Mouse (Mus musculus): Measurements from ENCODE around the gene Eomes. TPM values are rescaled to one million over a fixed set of nuclear protein-coding genes. Genes with fewer than 3 reads are reported as not detected.

Eomes gene
- 0.08 and 0.10 TPM in 2 replicates for polyA plus RNA-seq (2015; fragmentation: Nextera tagmentation; extraction: Ambion mirVana)

DNA sequence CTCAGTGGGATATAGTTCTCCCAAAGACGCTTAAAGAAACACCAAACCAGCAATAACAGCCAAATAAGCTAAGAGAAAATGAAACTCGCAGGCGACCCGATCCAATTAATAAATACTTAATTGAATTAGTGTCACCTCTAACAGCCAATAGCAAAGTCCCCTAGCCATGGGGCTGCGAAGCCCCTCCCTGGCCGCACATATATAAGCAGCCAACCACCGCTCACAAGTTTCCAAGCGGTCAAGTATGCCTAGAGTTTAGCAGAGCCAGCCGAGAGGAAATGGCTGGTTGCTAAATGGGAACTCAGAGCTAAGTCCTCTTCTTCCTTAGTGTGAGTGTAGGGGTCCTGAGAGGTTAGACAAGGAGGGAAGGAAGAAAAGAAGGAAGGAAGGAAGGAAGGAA lies at the start of gene Eomes:
Gene Eomes (plus strand): TSS at position 252 of the 400 bp plus-strand sequence.
- no peak for ATAC-seq (ENCODE audit: insufficient read depth, low FRiP score, low read depth)
- under 1% methylated on average over 9 of the region's 9 CpGs for WGBS
- H3K27ac ChIP-seq: no peak within 1 kb of the TSS
- H3K9me3 ChIP-seq: no peaks in the 10 kb centered on the region
- peak within 1 kb of the TSS; percentile 43 for H3K4me3 ChIP-seq (replicated peaks)
- H3K4me2 ChIP-seq: peak within 1 kb of the TSS; percentile 77
- H3K27me3 ChIP-seq (replicated peaks): peaks cover 79% of the 10 kb centered on the region
- 0 out of 2 replicates have a peak within 1 kb of the TSS, but pooled peaks have one; percentile 10 for H3K9ac ChIP-seq
- no peaks in the 10 kb centered on the region for H3K36me3 ChIP-seq
- H3K4me1 ChIP-seq: peaks cover 26% of the 10 kb centered on the region

DNA sequence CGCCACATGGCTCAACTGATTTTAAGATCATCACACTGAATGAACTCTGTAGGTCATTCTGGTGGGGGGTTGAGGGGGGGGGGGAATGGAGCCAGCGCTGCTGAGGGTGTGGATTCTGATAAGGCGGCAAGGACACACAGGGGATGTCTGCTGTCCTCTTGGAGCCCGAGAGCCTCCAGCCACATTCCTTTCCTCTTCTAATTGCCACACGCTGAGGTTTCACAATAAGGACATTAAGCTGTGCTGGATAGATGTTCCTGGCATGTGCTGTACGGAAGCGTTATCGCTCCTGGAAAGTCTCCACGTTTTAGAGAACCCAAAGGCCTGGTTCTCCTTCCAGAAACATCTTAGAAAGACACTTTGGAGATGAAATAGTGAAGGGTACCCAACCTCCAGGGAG lies 33.2 kb upstream of the Eomes start:
- no peaks in the 10 kb centered on the region for H3K27me3 ChIP-seq (replicated peaks)
- no peaks in the 10 kb centered on the region for H3K4me1 ChIP-seq
- 49% methylated on average over 9 of the region's 9 CpGs for WGBS
- no peak overlapping the region for H3K27ac ChIP-seq
- H3K36me3 ChIP-seq: no peaks in the 10 kb centered on the region
- no peak overlapping the region for H3K9ac ChIP-seq
- H3K4me2 ChIP-seq: no peak overlapping the region
- no peak for ATAC-seq (ENCODE audit: insufficient read depth, low FRiP score, low read depth)
- H3K9me3 ChIP-seq: no peaks in the 10 kb centered on the region
- H3K4me3 ChIP-seq (replicated peaks): no peak overlapping the region

- H3K9ac ChIP-seq: no peak overlapping the region
- ATAC-seq (ENCODE audit: insufficient read depth, low FRiP score, low read depth): no peak
- H3K27me3 ChIP-seq (replicated peaks): no peaks in the 10 kb centered on the region
- H3K4me2 ChIP-seq: no peak overlapping the region
- no peaks in the 10 kb centered on the region for H3K9me3 ChIP-seq
- WGBS: 78% methylated on average over 8 of the region's 8 CpGs
- H3K36me3 ChIP-seq: no peaks in the 10 kb centered on the region
- no peaks in the 10 kb centered on the region for H3K4me1 ChIP-seq
- no peak overlapping the region for H3K4me3 ChIP-seq (replicated peaks)
- no peak overlapping the region for H3K27ac ChIP-seq
Observed at GRCm38 (mm10) chr9:118449336-118449735, 28.7 kb upstream of the Eomes start.

DNA sequence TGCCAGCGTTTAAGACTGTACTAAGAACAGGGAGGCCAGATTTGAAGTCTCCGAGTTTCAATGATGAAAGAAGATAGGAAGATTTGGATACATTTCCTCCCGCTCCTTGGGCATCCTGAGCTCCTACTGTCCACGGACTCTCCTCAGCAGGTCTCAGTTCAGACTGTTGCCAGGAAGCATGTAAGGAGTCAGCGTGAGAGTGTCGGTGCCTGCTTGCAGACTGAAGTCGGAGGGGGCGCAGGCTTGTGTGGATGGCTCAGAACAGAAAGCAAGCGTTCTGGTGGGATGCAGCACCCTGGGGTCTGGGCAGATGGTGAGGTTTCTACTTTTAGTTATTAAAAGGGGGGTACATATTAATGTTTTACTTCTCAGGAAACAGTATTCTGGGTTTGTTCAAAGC lies 24.6 kb upstream of the Eomes start:
- H3K4me1 ChIP-seq: no peaks in the 10 kb centered on the region
- peak overlapping the region; percentile 14 for H3K4me3 ChIP-seq (replicated peaks)
- H3K9ac ChIP-seq: no peak overlapping the region
- H3K36me3 ChIP-seq: no peaks in the 10 kb centered on the region
- no peak for ATAC-seq (ENCODE audit: insufficient read depth, low FRiP score, low read depth)
- H3K9me3 ChIP-seq: no peaks in the 10 kb centered on the region
- 41% methylated on average over 9 of the region's 9 CpGs for WGBS
- H3K27ac ChIP-seq: no peak overlapping the region
- no peaks in the 10 kb centered on the region for H3K27me3 ChIP-seq (replicated peaks)
- peak overlapping the region; percentile 40 for H3K4me2 ChIP-seq

GRCm38 (mm10) chr9:118455188-118455845 lies 22.7 kb upstream of the Eomes start:
- no peak overlapping the region for H3K9ac ChIP-seq
- H3K4me3 ChIP-seq (replicated peaks): no peak overlapping the region
- H3K27ac ChIP-seq: no peak overlapping the region
- H3K4me1 ChIP-seq: no peaks in the 10 kb centered on the region
- no peak for ATAC-seq (ENCODE audit: insufficient read depth, low FRiP score, low read depth)
- WGBS: 48% methylated on average over 9 of the region's 9 CpGs
- no peaks in the 10 kb centered on the region for H3K9me3 ChIP-seq
- no peaks in the 10 kb centered on the region for H3K27me3 ChIP-seq (replicated peaks)
- H3K36me3 ChIP-seq: no peaks in the 10 kb centered on the region
- H3K4me2 ChIP-seq: no peak overlapping the region

- H3K9me3 ChIP-seq: no peaks in the 10 kb centered on the region
- 33% methylated on average over 6 of the region's 6 CpGs for WGBS
- H3K4me2 ChIP-seq: no peak overlapping the region
- no peaks in the 10 kb centered on the region for H3K4me1 ChIP-seq
- no peak overlapping the region for H3K4me3 ChIP-seq (replicated peaks)
- H3K36me3 ChIP-seq: no peaks in the 10 kb centered on the region
- no peaks in the 10 kb centered on the region for H3K27me3 ChIP-seq (replicated peaks)
- no peak for ATAC-seq (ENCODE audit: insufficient read depth, low FRiP score, low read depth)
- H3K9ac ChIP-seq: no peak overlapping the region
- no peak overlapping the region for H3K27ac ChIP-seq
Observed at GRCm38 (mm10) chr9:118456405-118456804, 21.6 kb upstream of the Eomes start.

- H3K36me3 ChIP-seq: no peaks in the 10 kb centered on the region
- ATAC-seq (ENCODE audit: insufficient read depth, low FRiP score, low read depth): no peak
- 16% methylated on average over 5 of the region's 5 CpGs for WGBS
- H3K4me1 ChIP-seq: no peaks in the 10 kb centered on the region
- no peak overlapping the region for H3K4me3 ChIP-seq (replicated peaks)
- H3K4me2 ChIP-seq: no peak overlapping the region
- H3K9ac ChIP-seq: no peak overlapping the region
- H3K9me3 ChIP-seq: no peaks in the 10 kb centered on the region
- H3K27me3 ChIP-seq (replicated peaks): no peaks in the 10 kb centered on the region
- H3K27ac ChIP-seq: no peak overlapping the region
Observed at GRCm38 (mm10) chr9:118458039-118458438, 20.0 kb upstream of the Eomes start.

GRCm38 (mm10) chr9:118464031-118464430 lies 14.0 kb upstream of the Eomes start:
- Histone ChIP-seq H3K9me3 (no peaks in the 10 kb centered on the region), H3K36me3 (no peaks in the 10 kb centered on the region), H3K4me3 (replicated peaks) (no peak overlapping the region), H3K4me1 (no peaks in the 10 kb centered on the region), H3K27me3 (replicated peaks) (peaks cover 15% of the 10 kb centered on the region), H3K9ac (no peak overlapping the region), H3K27ac (no peak overlapping the region), H3K4me2 (no peak overlapping the region)
- no peak for ATAC-seq (ENCODE audit: insufficient read depth, low FRiP score, low read depth)
- WGBS: 57% methylated on average over 1 of the region's 1 CpGs

- Histone ChIP-seq H3K36me3 (no peaks in the 10 kb centered on the region), H3K4me1 (no peaks in the 10 kb centered on the region), H3K4me3 (replicated peaks) (no peak overlapping the region), H3K4me2 (no peak overlapping the region), H3K9ac (no peak overlapping the region), H3K27me3 (replicated peaks) (peaks cover 42% of the 10 kb centered on the region), H3K9me3 (no peaks in the 10 kb centered on the region), H3K27ac (no peak overlapping the region)
- WGBS: 2% methylated on average over 14 of the region's 14 CpGs
- no peak for ATAC-seq (ENCODE audit: insufficient read depth, low FRiP score, low read depth)
Observed at GRCm38 (mm10) chr9:118468301-118468700, 9.7 kb upstream of the Eomes start.

DNA sequence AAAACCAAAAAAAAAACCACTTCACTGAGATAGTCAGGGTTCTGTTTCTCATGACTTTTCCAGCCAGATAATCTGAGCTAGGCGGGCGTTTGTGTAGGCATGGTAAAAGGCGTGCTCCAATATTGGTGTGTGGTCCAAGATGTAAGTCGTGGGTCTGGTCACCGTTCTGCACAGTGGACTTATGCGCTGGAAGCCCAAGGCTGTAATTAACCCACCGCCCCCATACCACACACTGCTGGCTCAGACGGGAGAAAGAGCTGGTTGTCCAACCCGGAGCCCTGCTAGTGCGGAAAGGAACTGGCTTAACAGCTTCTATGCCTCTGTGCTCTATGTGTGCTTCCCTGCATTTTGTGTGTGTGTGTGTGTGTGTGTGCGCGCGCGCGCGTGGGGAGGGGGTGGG lies 8.7 kb upstream of the Eomes start:
- H3K9me3 ChIP-seq: no peaks in the 10 kb centered on the region
- no peak overlapping the region for H3K4me2 ChIP-seq
- H3K9ac ChIP-seq: no peak overlapping the region
- H3K36me3 ChIP-seq: no peaks in the 10 kb centered on the region
- peaks cover 43% of the 10 kb centered on the region for H3K27me3 ChIP-seq (replicated peaks)
- no peak overlapping the region for H3K4me3 ChIP-seq (replicated peaks)
- no peaks in the 10 kb centered on the region for H3K4me1 ChIP-seq
- ATAC-seq (ENCODE audit: insufficient read depth, low FRiP score, low read depth): no peak
- no peak overlapping the region for H3K27ac ChIP-seq
- 16% methylated on average over 16 of the region's 16 CpGs for WGBS

DNA sequence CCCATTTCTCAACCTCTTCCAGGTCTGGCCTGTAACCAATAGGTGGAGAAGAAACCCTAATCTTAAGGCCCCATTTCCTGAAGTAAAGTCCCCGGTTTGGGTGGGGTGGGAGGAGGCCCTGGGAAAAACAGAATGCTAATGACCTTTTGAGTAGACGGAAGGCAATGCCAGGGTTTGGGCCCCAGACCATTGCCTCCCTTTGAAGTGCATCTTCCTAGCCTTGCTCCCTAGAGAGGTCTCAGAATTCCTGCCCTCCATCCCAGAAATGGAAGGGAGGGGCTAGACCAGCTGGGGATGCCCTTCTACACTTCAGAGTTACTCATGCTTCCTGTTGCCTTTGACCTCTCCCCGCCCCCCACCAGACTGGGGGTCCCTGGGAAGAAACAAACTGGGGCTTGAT lies 6.7 kb upstream of the Eomes start:
- Histone ChIP-seq H3K4me3 (replicated peaks) (no peak overlapping the region), H3K4me1 (no peaks in the 10 kb centered on the region), H3K36me3 (no peaks in the 10 kb centered on the region), H3K27ac (no peak overlapping the region), H3K9ac (no peak overlapping the region), H3K9me3 (no peaks in the 10 kb centered on the region), H3K4me2 (no peak overlapping the region), H3K27me3 (replicated peaks) (peaks cover 56% of the 10 kb centered on the region)
- WGBS: 21% methylated on average over 3 of the region's 3 CpGs
- no peak for ATAC-seq (ENCODE audit: insufficient read depth, low FRiP score, low read depth)

DNA sequence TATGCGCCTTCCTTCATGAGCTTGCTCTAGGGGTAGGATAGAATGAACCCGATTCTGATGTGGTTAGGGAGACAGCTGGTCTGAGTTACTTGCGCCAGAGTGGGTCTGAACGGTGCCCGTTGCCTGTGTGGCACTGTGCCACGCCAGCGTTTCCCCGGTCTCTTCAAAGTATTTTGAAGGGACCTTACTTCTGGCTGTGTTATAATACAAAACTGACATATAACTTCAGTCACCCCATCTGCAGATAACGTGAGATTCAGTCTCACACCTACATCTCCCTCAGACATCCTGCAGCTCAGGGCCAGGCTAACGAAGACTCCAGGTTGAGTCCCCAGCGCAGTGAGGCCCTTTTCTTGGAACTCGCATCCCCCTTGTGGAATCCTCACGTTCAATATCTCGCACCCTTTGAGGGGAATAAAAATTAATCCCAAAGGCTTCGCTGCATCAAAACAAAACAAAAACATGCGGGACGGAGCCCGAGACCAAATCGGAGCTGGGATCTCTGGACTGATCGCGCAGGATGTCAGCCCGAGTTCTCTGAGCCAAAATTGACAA lies 1.7 kb upstream of the Eomes start:
- Histone ChIP-seq H3K4me1 (peaks cover 26% of the 10 kb centered on the region), H3K27ac (no peak overlapping the region), H3K4me3 (replicated peaks) (peak overlapping the region; percentile 7; the same call in 1 of the 2 replicates), H3K9me3 (no peaks in the 10 kb centered on the region), H3K4me2 (peak overlapping the region; percentile 77; the same call in 1 of the 2 replicates), H3K36me3 (no peaks in the 10 kb centered on the region), H3K27me3 (replicated peaks) (peaks cover 68% of the 10 kb centered on the region), H3K9ac (no peak overlapping the region)
- no peak for ATAC-seq (ENCODE audit: insufficient read depth, low FRiP score, low read depth)
- WGBS: 2% methylated on average over 22 of the region's 22 CpGs
